Comparison of ENCODE assay signal across 35 mouse cellular contexts in genomic region chr16:36016335-36016734, GRCm38 (mm10).
"Had no signal": no experiment of that assay in that cellular context is flagged by ENCODE, and none has a peak within 500 bp of the region (broad histone marks: within the 10 kb centered on the region; RNA-seq: fewer than 3 reads in every experiment).

No protein-coding gene starts in this region.

- DNase-seq: heart, postnatal 10 days; heart, postnatal 14 days; heart, postnatal 36 days; heart, postnatal 4 days; kidney, adult 11 months; kidney, adult 18-20 months; kidney, adult 2 months; kidney, adult 8-10 months; kidney, adult 9 months; kidney, postnatal 10 days; kidney, postnatal 14 days; kidney, postnatal 25 days; kidney, postnatal 36 days; kidney, postnatal 4 days; layer of hippocampus, adult 9-11 months; layer of hippocampus, postnatal 36 days had no signal

- H3K4me1 ChIP-seq: heart, embryonic 10.5 days; heart, embryonic 12.5 days; heart, embryonic 13.5 days; heart, embryonic 15.5 days; hindbrain, embryonic 10.5 days; hindbrain, embryonic 12.5 days; hindbrain, embryonic 13.5 days; hindbrain, embryonic 15.5 days; intestine, embryonic 15.5 days; kidney, embryonic 15.5 days had no signal

- H3K9ac ChIP-seq: heart, embryonic 12.5 days; heart, embryonic 13.5 days; heart, embryonic 15.5 days; hindbrain, embryonic 12.5 days; hindbrain, embryonic 13.5 days; hindbrain, embryonic 14.5 days; hindbrain, embryonic 15.5 days; intestine, embryonic 15.5 days; kidney, embryonic 15.5 days had no signal

- H3K4me2 ChIP-seq: heart, embryonic 11.5 days; heart, embryonic 12.5 days; heart, embryonic 13.5 days; heart, embryonic 15.5 days; hindbrain, embryonic 12.5 days; hindbrain, embryonic 13.5 days; hindbrain, embryonic 14.5 days; hindbrain, embryonic 15.5 days; intestine, embryonic 15.5 days; kidney, embryonic 15.5 days had no signal

- H3K27me3 ChIP-seq: heart, embryonic 12.5 days; heart, embryonic 13.5 days; heart, embryonic 15.5 days; hindbrain, embryonic 12.5 days; hindbrain, embryonic 13.5 days; hindbrain, embryonic 15.5 days; intestine, embryonic 15.5 days; kidney, embryonic 15.5 days had no signal

- H3K27ac ChIP-seq: heart, embryonic 10.5 days; heart, embryonic 13.5 days; heart, embryonic 15.5 days; hindbrain, embryonic 10.5 days; hindbrain, embryonic 12.5 days; hindbrain, embryonic 13.5 days; hindbrain, embryonic 14.5 days; hindbrain, embryonic 15.5 days; hindbrain, postnatal 0 days; intestine, embryonic 15.5 days; kidney, embryonic 15.5 days; kidney, postnatal 0 days; layer of hippocampus, adult 2 months had no signal

- H3K9me3 ChIP-seq: heart, embryonic 10.5 days; heart, embryonic 12.5 days; heart, embryonic 13.5 days; heart, embryonic 15.5 days; hindbrain, embryonic 10.5 days; hindbrain, embryonic 12.5 days; hindbrain, embryonic 13.5 days; hindbrain, embryonic 15.5 days; intestine, embryonic 15.5 days; kidney, embryonic 15.5 days had no signal

- H3K4me3 ChIP-seq: heart, embryonic 10.5 days; heart, embryonic 12.5 days; heart, embryonic 13.5 days; heart, embryonic 15.5 days; hindbrain, embryonic 10.5 days; hindbrain, embryonic 12.5 days; hindbrain, embryonic 13.5 days; hindbrain, embryonic 15.5 days; intestine, embryonic 15.5 days; kidney, embryonic 15.5 days; layer of hippocampus, adult 2 months had no signal

- ATAC-seq: hindbrain, embryonic 16.5 days; hindbrain, postnatal 0 days; inflammation-experienced regulatory T-cells, adult 6 months; intestine, embryonic 15.5 days; intestine, embryonic 16.5 days; intestine, postnatal 0 days had no signal
